Mouse (Mus musculus): Measurements from ENCODE around the gene Ahrr.

DNA sequence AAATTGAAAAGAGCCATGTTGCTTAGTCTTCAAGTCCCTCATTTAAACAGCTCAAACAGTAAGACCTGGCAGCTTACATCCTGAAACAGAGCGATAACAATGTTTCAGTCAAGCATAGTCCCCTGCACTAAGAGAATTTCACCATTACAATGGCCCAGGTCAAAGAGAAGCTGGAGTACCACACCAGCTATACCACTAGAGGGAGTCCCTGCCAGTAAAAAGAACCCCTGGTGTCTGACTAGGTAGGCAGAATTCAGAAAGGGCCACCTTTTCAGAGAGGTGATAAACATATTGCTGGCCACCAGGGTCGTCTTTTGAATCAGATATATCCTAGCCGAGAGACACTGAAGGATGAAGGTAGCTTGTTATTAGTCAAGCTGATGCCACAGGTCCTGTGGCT is 48.9 kb upstream of the Ahrr start:
- TF ChIP-seq POLR2A (IDR thresholded peaks at IDR 0.05; ENCODE audit: insufficient read depth, low read length) (no peak), CTCF (IDR thresholded peaks at IDR 0.05; ENCODE audit: low read depth, low read length) (no peak), EP300 (IDR thresholded peaks at IDR 0.05; ENCODE audit: insufficient read depth, low read depth, low read length) (no peak)
